Mouse (Mus musculus): ENCODE results near the gene Gm49337.

DNA sequence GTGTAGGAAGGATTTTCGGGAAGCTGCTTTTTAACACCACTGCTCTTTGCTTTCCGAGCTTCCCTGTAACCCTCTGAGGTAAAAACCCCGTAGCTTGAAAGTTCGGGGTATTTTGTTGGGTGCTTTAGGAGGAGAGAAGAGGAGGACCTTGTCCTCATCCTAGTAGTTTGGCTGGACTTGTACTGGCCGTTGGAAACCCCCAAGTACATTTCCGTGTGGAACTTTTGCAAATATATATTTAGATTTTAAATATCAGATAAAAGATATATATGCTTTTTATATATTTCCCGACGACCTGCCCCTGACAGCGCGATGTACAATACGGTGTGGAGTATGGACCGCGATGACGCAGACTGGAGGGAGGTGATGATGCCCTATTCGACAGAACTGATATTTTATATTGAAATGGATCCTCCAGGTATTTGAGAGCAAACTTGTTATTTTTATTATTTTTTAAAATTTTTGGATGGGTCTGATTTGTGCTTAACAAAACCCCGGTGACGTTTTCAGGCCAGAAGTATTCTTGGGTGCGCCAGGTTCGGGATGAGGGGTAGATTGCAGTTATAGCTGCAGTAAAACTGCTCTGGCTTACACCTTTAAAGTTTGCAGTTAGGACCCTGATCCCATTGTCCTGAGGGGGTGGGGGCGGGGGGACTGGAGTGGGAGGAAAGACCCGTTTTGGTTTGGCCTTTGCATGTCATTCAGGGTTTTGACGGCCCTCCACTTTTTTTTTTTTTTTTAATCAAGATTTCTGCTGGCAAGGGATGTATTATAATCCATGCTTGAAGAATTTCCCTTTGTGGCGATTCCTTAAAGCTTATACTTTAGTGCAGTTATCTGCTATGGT lies 49.0 kb downstream of the Gm49337 start:
- TF ChIP-seq CTCF (IDR thresholded peaks at IDR 0.05; ENCODE audit: borderline replicate concordance, insufficient read depth, low read depth, low read length) (no peak), POLR2A (IDR thresholded peaks at IDR 0.05; ENCODE audit: borderline replicate concordance, insufficient read depth, low read length) (no peak)

All from cerebellum, adult 2 months (tissue).